Mouse (Mus musculus): ENCODE results near the gene Exoc6b.
A peak's percentile ranks its signal among the peaks of the same experiment; 100 is the strongest.
"Not testable (repeated sequence)": the region's sequence is repeated elsewhere in the genome, so short reads cannot be mapped to it uniquely, and the experiment has no call there.

Exoc6b gene

DNA sequence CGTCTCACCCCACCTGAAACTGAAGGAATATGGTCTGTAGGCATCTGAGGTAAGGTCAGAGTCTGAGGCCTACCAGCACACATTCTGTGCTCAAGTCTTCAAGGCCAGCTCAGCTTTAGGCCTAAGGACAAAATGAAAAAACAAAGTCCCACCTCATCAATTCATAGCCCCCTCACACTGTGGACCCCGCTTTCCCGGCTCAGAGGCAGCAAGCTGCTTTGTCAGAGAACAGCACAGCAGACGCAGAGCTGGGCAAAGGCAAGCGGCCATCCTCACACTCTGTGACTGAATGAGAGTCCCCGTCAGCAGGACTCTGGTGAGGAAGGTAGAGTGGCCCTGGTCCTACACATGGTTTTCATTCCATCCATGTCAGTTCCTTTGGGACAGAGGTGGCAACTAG is 450.1 kb downstream of the Exoc6b start:
- no peak for DNase-seq

DNA sequence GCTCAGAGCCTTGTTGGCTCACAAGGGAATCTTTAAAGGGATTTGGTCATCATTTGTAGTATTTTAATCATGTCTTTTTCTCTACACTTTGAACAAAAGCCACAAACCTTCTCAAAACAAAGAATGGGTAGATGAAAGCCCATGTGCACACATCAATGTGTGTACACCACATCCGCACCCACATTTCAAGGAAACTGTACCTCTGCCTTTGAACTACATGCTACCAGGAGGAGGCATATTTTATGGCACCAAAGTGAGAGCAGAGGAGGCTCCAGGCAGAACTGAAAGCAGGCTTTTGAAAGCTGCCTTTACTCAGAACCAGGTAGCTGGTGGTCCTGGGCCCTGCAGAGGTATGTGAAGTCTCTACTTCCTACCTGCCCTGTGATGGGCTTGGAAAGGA is 452.3 kb downstream of the Exoc6b start:
- no peak for DNase-seq

DNA sequence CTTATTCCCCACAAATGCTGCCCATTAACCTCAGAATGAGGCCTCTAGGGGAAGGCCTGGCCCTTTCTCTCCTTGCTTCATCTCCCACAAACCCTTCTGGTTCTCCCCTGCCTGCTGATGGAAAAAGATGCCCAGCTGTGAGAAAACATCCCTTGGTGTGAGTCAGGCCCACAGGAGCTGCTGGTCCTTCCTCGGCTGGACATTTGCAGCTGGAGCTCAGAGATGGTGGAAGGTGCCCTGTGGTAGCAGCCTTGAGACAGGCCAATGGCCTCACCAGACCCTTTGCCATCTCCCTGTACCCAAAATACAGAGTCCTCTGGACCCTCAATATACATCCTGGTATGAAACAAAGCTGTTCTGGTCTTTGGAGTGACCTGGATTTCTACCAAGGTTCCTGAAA is 452.7 kb downstream of the Exoc6b start:
- no peak for DNase-seq

DNA sequence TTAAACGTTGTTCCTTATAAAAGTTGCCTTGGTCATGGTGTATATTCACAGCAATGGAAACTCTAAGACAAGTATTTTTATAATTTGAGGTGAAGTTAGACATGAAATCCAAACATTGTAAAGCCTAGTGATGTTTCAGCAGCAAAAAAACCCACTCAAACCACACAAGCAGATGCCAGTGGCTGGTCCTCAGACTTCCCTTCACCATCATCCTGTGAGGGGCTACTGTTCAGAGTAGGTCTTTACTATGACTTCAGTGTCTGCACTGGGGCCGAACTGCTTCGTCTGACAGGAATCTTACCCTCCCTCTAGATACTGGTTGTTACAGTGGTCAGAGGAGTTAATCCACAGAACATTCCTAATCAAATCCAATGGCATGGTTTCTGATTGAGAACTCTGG is 455.8 kb downstream of the Exoc6b start:
- no peak for DNase-seq

DNA sequence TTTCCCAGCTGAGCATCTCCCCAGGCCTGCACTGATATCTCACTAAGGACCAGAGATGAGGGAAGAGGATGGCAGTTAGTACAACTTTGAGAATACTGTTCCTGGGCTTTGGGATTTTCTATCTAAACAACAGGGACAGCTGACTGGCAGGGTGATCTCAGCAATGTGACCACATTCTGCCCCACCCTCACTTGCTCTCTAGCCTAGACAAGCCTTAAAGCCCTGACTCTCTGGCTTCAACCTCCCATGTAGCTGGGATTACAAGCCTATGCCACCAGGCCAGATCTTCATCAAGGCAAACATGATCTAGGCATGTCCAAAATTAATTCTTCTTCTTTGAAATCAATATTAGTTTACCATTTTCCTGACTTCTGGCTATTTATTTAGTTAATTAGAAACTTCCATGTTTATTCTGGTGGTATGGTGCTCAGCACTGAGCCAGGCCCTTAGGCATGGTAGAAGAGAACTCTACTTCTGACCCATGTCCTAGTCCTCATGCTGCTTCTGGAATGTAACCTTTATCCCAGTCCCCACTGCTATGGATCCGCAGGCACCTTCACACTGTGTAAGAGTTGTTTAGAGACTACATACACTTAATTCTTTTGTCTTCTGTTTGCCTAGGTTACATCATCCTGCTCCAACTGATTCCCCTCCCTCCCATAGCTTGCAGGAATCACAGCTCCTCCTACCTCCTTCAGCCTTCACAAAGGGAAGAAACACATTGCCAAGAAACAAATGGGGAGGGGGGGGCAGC is 468.0 kb downstream of the Exoc6b start:
- DNase-seq, result no peak

DNA sequence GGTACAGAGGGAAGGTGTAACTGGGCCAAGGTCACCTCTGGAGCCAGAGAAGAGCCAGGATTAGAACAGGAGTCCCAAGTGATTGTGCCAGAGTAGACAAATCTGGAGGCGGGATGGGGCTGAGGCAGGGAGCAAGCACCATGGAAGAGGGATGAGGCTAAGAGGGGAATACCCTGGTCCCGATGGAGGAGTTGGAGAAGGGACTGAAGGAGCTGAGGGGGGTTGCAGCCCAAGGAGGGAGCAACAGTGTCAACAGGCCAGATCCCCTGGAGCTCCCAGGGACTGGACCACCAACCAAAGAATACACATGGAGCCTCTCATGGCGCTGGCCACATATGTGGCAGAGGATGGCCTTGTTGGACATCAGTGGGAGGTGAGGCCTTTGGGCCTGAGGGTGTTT is 470.0 kb downstream of the Exoc6b start:
- DNase-seq, result not testable (repeated sequence)

DNA sequence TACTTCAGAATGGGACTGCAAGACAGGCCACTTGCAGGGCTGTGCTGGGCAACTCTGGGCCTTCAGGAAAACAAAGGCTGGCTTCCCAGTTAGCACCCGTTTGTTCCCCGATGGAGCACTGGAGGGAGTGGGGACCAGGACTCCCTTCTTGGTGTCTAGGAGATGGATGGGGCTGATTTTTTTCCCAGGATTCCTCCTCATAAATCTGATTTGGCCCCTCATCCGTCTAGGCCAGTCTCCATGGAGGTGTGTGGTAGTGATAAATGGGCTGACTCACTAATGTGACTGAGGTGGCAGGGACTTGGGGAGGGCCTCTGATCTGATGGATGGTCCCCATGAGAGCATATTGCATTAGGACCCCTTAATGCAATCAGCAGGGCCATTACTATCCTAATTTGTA is 470.6 kb downstream of the Exoc6b start:
- no peak for DNase-seq

DNA sequence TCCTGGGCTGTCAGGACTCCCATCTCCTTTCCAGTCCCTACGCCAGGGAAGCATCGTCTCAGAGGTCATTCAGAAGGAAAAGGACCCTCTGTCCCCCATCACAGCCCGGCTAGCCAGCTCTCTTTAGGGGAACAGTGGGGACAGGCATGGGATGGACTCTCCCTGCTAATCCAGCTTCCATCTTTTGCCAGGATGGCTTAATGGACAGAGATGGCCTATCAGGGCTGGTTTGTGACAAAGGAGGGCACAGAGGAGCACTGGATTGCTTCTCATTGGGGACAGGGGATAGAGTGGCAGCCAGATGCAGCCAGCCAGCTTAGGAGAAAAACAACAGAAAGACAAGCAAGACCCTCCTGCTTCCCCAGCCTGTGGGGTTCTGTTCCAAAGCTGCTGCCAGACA is 474.7 kb downstream of the Exoc6b start:
- no peak for DNase-seq

DNA sequence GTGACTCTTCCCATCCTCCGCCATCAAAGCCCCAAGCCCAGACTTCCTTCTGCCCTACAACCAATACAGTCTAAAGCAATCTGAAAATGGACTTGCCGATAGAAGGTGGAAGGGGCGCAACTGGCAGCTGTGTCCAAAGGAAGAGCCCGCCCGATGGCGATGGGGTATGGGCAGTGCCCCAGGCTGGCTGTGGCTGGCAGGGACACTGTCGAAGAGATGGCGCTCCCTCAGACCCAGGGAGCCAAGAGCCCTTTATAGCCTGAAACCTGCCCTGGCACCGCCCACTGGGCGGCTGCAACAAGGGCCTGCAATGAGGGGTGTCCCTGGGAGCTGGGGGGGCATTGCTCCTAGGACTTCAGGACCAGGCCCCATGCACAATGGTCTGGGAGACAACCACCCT is 475.6 kb downstream of the Exoc6b start, which contains the start of gene Cyp26b1:
TSS of gene Cyp26b1 (minus strand) at position 216 of the 400 bp plus-strand sequence.
- no peak for DNase-seq

DNA sequence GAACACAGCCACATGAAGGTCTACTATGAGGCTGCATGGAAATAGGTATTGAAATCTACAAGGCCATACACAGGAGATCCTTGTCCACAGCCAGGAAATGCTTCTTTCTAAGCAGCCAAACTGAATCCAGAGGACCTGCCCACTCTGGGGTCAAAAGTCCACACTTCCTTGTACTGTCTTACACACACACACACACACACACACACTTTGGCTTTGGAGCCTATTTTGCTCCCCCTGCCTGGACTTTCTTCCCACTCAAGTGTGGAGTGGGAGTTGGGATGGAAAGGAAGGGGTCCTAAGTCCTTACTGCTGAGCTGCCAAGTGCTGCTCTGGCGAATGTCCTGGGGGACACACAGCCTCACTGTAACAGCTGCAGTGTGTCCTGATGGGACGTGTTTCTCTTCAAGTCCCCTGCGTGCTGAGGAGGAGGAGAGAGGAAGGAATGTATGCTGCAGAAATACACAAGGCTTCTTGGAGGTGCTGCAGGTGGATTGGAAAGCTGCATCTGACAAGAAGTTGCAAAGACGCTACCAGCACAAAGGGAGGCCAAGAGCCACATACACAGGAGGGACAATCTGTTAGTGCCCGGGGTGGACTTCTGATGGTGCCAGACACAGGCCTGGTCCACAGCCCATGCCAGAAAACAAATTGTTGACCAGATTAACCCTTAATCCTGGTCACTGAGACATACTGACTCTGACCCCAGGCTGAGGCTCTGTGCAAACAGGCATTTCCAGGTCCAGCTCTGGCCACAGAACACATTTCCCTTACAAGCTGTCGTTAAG is 478.2 kb downstream of the Exoc6b start:
- DNase-seq, result no peak

DNA sequence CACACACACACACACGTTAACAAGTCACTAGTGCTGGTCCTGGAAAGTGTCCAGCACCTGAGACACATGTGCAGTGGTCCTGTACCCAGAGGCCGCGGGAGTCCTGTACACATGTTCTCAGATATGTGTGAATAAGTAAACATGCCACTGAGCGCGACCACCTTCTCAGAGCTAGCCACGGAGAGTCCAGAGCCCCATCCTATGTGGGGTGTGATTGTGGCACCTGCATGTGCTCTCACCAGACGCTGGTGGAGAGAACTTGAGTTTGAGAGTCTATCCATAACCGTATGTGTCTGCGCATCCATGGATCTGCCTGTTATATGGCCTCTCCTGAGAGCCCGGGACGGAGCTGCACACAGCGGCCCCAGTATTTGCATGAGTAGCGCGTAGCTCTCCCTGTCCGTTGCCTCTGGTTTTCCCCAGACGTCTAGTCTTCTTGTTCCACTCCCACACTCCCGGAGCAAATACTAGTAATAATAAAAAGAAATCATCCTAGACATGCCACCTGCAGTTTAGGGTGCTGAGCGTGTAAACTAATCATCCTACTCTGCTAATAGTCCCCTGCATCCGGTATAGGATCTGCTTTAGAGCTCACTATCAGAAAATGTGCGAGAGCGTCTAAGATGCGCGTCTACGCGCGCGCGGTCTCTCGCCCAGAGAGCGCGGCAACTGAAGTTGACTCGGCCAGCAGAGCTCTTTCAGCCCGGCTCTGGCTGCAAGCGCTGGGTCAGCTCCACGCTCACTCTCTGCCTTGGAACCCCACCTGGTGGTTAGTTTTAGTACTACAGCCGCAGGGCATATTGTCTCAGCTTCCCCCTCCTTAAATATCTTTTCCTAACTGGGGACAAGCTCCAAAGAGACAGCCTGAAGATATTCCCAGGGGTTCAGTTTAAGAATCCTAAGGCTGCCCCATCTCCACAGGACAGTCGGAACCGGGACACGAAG is 479.3 kb downstream of the Exoc6b start:
- peak; percentile 69 for DNase-seq

DNA sequence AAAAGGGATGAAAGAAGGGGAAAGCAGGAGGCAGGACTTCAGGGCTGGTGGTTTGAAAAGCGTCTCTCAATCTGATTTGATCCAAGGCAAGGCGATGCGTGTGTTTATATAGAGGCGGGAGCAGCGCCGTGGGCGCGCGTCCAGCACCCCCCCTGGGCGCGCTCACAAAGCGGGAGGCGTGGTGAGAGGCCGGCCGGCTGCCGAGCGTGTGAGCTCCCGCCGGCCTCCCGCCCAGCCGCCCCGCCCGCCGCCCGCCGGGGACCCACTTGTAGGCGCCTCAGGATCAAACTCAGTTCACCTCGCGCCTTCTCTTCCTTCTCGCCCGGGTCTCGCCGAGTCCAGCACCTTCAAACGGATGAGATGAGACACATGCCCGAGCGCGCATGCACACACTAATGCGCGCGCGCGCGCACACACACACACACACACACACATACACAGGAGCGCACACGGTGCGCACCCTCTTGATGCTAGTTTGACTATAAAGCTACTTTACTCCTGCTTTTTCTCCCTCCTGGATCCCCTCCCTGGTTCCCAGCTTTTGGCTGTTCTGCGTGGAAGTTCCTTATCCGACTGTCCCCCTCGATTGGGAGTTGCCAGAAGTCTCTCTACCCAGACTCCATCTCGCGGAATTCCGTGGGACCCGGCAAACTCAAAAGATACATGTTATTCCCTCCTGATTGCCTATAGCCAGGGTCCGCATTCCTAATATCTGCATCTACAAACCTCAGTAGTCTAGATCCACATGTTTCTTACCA is 480.2 kb downstream of the Exoc6b start:
- DNase-seq, result no peak

DNA sequence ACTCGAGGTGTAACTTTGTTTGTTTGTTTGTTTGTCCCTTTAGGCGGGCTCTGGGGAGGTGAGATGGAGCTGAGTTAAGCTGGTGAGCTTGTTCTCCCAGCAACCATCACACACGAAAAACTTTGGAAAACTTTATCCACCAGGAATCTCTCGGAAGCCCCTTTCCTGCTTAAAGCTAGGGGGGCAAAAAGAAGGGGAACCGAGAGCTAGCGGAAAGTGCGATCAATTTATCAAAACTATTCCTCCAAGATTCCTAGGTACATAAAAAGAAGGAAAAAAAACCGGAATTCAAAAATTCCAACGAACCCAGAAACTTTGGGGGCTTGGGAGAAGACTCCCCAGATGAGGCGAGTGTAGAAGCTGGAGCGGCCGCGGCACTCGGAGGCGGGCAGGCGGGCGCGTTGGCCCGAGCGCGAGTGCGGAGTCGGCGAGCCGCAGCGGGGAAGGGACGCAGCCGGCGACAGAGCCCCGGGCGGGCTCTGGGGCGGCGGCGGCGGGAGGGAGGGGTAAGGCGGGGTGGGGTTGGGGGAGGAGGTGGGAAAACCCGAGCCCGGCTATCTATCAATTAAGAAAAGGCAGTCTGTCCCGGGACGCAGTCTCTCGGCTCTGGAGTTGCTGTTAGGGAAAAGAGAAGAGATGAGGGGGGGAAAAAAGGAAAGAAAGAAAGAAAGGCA is 481.0 kb downstream of the Exoc6b start:
- no peak for DNase-seq

DNA sequence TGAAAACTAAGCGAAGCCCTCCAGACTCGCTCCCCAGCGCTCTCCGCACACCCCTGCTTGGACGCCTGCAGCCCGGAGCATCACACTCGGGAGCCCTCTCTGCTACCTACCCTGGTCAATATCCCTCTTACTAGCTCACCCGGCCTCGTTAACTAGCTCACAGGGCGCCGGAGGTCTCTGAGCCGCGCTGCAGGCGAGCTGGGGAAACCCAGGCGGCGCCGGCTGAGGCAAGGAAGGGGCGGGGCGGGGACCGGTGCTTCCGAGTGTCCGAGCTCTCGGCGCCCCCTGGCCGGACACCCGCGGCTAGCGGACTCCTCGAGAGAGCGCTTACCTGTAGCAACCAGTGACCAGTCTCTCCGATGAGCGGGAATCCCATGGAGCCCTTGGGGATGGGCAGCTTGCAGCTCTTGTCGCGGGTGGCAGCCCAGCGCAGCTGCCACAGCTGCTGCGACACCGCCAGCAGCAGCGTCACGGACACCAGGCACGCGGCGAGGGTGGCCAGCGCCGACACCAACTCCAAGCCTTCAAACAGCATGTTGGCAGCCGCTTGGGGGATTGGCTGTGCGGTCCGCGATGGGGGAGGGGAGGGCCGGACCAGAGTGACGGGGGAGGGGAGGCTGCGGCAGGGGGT is 481.7 kb downstream of the Exoc6b start:
- no peak for DNase-seq

DNA sequence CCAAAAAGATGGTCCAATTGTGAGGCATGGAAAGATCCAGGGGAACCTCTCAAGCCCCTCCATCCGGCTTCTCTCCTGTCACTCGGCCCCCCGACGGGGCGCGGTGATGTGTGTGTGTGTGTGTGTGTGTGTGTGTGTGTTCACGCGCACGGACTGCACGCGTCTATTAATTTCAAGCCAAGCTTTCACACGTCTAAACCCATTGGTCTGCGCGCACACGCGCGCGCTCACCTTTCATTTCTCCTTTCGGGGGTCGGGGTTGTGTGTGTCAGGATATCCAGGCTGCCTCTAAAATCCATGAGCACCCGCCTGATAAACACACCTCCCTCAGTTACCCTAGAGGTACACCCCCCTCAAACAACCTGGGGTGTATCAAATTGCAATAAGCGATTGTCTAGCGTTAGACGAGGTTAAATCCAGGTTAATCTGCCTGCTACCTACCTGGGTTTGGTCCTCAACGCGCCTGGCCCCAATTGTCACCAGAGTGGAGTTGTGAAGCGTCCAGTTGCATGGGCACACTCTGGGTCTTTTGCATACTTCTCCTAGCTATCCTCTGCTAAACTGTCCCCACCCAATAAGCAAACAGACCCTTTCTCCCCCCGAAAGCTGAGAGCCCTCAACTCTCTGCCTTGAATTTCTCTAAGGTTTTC is 482.6 kb downstream of the Exoc6b start:
- no peak for DNase-seq

DNA sequence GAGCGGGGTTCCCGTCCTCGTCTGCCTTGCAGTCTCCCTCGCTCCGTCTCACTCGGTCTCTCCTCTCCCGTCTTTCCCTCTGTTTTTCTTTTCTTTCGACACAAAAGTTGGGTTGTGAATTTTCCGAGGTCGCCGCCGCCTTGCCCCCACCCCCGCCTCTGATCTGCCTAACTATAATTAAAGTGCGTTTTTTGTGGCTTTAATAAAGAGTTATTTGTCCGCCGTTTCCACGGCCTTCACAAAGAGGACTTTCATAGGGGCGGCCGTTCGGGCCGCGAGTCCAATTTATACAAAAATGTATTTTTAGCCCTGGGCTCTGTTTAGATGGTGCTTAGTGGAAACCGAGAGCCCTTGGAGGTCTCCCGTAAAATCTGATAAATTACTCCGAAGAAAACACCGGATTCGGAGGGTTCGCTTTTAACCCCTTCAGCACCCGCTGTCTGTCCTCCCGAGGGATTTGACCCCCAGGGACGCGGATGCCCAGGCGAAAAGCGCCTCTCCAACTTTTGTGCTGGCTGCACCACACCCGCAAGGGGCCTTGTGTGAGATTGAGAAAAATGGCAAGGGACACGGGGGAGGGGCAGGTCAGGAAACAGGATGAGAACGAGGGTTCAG is 483.5 kb downstream of the Exoc6b start:
- no peak for DNase-seq

DNA sequence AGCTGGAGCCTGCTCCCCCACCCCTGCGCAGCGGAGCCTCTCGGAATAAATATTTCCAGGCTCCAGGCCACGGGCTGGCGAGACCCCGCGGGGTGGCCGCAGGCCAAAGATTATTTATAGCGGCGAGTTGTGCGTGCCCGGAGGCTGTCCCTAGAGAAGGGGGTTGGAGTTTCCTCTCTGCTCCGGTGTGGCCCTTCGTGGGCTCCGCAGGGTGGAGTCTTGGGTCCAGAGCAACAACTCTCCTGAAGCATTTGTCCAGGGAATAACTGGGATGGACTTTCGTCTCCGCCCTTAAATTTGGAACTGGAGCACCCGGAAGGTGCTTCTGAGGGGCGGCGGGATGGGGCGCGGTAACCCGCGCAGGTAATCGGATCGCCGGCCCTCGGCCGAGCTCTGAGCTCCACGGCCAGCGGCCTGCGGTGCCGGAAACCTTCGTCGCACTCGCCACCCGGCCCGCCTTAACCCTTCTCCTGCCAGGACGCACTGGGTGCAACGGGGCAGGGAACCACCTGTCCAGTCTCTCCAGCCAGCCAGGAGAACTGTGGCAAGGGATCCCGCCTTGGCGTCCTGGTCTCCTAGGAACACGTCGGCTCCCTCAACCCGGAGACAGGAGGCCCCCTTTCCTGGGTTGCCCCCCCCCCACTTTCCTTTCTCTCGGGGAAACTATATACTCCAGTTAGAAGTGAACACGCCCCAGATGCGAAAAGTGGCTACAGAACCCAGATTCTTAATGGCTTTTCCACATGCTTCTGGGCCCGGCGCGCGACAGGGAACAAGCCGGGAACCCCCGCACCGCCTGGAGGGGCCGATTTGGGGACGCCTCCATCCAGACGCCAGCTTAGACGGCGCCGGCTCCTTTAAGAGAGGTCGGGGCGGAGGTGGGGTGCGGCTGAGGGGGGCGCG is 484.3 kb downstream of the Exoc6b start:
- no peak for DNase-seq

DNA sequence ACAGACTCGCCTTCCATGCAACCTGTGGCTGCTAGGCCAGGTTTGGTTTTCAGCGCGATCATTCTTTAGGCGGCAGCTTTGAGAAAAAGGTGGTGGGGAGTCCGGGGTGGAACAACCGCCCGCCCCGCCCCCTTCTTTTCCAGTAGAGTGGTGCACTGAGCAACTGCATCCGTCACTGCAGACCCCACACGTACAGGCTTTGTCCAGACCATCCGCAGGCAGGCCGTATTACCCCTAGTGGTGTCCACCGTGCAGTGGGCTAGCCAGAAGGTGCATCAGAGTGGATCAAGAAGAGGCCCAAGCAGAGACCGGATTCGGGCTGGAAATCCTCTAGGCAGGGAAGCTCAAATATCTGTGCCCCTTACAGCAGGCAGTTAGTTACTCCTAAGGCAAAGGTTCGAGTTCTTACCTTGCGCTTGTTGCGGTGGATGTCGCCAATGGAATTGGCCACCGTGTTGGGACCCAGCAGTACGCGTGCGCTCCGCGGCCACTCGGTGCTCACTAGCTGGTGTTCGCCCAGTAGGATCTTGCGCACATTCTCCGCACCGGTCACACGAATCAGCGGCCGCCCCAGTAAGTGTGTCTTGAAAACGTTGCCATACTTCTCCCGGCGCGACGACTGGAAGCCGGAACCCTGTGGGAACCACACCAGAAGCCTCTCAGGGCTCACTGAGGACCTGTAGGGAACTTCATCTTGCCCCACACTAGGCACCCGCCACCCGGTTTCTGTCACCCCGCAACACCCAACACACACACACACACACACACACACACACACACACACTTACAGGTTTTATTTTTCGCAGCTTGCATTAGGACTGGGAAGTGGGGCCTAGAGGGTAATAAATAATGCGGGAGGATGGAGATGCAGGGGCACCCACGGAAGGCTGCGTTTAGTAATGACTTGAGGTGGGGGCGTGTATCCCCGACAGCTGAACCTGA is 485.2 kb downstream of the Exoc6b start:
- DNase-seq, result no peak
